Mouse (Mus musculus) 3134 (cell line): ENCODE measurements around the gene Maco1.

Source experiments
- DNase-seq: peaks from one replicate; pipeline ENCODE4 v3.0.0-alpha.2; 2011; ENCODE audit warnings: low spot score; ENCODE audit not compliant: insufficient read length; ENCODE audit errors: extremely low read depth

Gene Maco1

DNA sequence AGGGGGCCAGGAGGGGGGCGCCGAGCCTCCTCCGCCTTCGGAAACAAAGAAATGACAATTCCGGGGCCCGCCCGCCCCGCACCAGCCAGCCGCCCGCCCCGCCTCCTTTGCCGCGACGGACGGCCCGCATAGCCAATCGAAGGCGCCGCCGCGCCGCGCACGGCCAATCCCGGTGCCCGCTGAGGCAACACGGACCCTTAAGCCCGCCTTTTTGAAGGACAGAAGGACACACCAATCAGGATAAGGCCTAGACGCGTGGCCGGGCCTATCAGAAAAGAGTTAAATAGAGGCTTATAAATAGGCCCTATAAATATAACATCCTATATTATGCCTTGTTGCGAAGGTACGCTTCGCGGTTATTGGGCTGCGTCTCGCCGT, at the start of gene Maco1:
Maco1 (minus strand) TSS at position 87 of the 378 bp plus-strand sequence.
- peak; percentile 92 for DNase-seq

GRCm38 (mm10) chr4:134901126-134901525, 48.0 kb upstream of the Maco1 start:
- no peak for DNase-seq

DNA sequence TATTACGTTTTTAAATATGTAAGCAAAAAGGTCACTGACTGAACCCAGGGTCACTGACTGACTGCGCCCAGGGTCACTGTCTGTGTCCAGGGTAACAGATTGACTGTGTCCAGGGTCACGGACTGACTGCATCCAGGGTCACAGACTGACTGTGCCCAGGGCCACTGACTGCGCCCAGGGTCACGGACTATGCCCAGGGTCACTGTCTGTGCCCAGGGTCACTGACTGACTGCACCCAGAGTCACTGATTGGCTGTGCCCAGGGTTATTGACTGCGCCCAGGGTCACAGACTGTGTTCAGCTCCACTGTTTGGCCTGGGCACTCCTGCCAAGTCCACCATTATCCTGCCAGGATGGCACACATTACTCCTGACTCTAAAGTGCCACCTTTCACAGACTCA, 44.1 kb upstream of the Maco1 start:
- no peak for DNase-seq

- DNase-seq = no peak
Observed at GRCm38 (mm10) chr4:134892096-134892495, 39.0 kb upstream of the Maco1 start.

- DNase-seq = peak; percentile 22
Observed at GRCm38 (mm10) chr4:134884364-134884763, 31.2 kb upstream of the Maco1 start.

- peak; percentile 19 for DNase-seq
Observed at GRCm38 (mm10) chr4:134883808-134884207, 30.7 kb upstream of the Maco1 start.

DNA sequence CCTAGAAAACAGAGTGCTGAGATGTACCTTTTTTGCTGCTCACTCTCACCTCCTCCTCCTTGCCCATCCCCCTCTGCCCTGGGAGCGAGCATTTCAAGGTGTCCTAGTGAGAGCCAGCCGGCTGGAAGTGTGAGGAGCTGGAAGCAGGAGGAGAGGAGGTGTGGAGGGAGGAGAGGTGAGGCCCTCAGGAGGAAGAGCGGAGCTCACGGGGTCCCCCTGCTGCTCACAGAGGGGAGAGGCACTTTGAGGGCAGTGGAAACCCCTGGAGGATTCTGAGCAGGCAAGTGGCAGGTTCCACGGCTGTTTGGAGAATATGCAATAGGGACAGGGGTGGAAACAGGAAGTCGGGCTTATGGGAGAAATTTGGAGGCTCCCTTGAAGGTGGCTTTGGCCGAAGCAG, 30.1 kb upstream of the Maco1 start:
- DNase-seq = peak; percentile 41

DNA sequence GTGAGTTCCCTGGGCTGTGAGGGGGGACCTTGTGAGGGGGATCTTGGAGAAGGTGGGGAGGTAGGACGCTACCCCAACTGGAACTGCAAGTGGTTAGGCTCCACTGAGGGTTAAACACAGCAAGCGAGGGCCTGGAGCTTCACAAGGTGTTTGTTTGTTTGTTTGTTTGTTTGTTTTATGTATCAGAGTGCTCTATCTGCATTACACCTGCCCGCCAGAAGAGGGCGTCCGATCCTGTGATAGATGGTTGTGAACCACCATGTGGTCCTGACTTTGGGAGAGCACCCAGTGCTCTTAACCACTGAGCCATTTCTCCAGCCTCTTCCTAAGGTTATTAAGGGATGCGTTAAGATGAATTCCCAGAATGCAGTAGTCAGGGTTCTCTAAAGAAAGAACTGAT, 26.9 kb upstream of the Maco1 start:
- DNase-seq = no peak

GRCm38 (mm10) chr4:134879410-134879981, 26.4 kb upstream of the Maco1 start:
- peak; percentile 38 for DNase-seq

- no peak for DNase-seq
Observed at GRCm38 (mm10) chr4:134876171-134876570, 23.0 kb upstream of the Maco1 start.

GRCm38 (mm10) chr4:134871950-134872349, 18.8 kb upstream of the Maco1 start:
- DNase-seq = no peak

- no peak for DNase-seq
Observed at GRCm38 (mm10) chr4:134871477-134871876, 18.3 kb upstream of the Maco1 start.

DNA sequence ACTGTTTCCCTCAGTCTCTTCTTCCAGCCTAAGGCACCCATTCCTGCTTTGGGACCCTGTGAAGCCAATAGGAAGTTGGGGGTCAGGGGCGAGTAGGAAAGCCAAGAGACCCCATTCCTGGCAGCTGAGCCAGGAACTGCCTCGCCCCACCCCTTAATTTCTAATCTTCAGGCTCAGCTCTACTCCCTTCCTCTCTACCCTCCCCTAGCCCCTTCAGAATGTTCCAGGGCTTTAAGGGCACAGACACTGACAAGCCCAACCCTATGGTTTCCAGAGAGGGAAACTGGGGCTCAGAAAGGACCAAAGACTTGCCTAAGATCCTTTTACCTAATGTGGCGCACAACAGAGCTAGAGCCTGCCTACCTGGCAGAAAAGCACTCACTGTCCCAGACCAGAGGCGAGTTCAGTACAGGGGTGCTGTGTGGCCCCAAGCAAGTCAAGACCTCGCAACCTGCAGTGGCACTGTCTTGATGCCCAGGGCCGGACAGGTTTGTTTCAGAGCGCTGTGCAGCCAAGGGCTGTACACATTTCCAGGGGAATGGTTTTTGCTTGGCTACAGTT, 16.8 kb upstream of the Maco1 start:
- DNase-seq = no peak

GRCm38 (mm10) chr4:134869068-134869730, 16.1 kb upstream of the Maco1 start:
- DNase-seq = no peak

- no peak for DNase-seq
Observed at GRCm38 (mm10) chr4:134868490-134868889, 15.3 kb upstream of the Maco1 start.

GRCm38 (mm10) chr4:134868065-134868464, 14.9 kb upstream of the Maco1 start:
- DNase-seq = no peak

DNA sequence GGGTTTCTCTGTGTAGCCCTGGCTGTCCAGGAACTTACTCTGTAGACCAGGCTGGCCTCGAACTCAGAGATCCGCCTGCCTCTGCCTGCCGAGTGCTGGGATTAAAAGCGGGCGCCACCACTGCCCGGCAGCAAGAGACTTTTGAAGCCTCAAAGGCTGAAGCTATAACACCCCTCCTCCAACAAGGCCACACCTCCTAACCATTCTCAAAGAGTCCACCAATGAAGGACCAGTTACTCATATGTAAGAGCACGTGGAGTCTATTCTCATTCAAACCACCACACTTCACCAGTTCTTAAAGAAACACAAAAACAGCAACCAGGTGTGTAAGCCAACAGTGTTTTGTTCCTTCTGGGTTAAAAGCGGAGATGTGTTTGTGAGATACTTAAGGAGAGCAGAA, 14.5 kb upstream of the Maco1 start:
- no peak for DNase-seq

GRCm38 (mm10) chr4:134867213-134867612, 14.1 kb upstream of the Maco1 start:
- DNase-seq = no peak

- DNase-seq = no peak
Observed at GRCm38 (mm10) chr4:134865789-134866188, 12.6 kb upstream of the Maco1 start.

GRCm38 (mm10) chr4:134865340-134865739, 12.2 kb upstream of the Maco1 start:
- no peak for DNase-seq

- no peak for DNase-seq
Observed at GRCm38 (mm10) chr4:134863937-134864729, 11.0 kb upstream of the Maco1 start, which contains the start of gene Rhd. Gene Rhd (plus strand): TSS chr4:134864536.
